Mouse (Mus musculus) kidney, postnatal 10 days (tissue): ENCODE data around the gene Mlx.

Experiments used
- DNase-seq: peaks from one replicate; pipeline ENCODE4 v3.0.0; 2021; ENCODE audit warnings: mixed read lengths

The Mlx gene

DNA sequence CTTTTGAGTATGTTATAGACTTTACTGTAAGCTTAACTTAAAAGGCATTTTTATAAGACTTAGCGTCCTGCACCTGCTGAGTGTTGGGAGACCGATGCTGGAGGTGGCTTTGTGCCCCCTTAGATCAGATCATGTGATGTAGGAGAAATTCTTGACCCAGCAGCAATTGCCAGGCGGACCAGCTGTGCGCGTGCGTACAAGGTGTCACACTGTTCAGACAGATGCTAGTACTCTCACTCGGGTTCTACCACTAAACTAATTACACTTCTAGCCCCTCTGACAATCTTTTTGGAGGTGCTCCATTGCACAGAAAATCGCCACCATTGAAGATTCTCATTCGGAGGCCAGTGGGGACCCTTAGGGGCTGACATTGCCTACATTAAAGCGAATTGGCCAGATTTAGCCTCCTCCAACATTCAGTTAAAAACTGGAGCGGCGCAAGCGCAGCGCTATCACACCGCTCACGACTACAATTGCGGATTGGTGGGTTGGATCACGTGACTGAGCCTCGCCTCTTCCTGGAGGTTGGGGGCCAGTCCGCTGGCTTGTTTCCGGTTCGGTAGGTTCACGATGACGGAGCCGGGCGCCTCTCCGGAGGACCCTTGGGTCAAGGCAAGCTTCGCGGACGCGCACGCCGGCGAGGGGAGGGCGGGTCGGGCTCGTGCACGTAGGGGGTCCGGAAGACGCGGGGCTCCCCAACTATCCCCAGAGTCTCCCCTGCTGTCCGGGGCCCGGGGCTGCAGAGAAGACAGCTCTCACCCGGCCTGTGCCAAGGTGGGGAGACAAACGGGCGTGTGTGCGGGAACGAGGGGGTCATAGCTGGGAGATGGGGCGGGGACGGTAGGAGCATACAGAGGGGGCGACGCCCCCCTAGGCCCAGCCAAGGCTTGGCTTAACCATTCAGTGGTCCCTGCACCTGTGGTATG, at the start of gene Mlx:
Gene Mlx, plus strand, starts transcription at position 522 of the 926 bp plus-strand sequence.
- peak; percentile 95 for DNase-seq

DNA sequence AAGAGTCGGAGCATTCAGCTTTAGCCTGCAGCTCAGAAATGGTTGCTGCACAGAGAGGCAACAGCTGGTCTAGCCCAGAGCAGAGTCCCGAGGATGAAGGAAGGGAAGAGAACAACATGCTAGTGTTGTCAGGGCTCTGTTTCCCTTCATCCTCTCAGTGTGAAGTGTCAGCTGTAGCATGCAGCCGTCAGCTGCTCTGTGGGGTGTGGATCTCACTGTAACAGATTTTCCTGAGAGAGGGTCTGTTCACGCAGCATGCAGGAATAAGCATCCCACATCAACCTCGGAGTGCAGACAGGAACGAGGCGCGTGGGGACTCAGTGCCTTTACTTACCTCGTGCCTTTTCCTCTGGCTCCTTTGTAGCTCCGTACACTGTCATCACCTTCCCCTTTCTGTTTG, 49.3 kb upstream of the Mlx start:
- DNase-seq: no peak

DNA sequence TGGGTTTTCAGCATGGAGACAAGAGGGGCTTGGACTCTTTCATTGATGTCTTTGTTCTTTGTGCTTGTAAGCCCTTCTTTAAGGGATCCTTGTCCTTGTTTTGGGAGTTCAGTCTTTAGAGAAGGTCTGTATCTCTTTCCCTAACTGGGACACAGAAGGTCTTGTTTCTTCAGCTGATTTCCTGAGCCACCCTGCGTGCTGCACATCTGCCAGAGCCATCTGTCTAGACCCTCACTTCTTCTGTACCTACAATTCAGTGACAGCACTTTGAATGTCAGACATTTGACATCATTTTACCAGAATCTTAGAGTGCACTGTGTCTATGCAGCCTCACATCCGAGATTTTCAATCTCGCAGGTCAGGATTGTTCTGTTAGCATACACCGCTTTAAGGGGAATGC, 41.3 kb upstream of the Mlx start:
- no peak for DNase-seq

DNA sequence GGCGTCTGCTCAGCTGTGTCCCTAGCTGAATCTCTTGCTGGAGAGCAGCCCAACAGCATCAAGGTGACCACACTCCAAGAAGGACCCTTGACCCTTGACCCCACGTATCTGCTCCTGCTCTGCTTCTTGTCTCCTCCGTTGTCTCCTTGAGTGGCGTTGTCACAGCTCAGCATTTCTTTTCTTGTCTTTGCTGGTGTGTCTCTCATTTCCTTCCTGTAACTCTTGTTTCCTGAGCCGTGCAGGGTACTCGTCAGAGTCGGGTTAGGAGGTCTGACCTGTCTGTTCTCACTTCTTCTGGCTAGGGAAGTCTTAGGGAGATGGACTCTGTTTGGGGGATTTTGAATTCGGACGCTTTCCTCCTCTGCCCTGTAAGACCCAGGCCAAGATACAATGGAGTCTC, 40.6 kb upstream of the Mlx start:
- DNase-seq: no peak

DNA sequence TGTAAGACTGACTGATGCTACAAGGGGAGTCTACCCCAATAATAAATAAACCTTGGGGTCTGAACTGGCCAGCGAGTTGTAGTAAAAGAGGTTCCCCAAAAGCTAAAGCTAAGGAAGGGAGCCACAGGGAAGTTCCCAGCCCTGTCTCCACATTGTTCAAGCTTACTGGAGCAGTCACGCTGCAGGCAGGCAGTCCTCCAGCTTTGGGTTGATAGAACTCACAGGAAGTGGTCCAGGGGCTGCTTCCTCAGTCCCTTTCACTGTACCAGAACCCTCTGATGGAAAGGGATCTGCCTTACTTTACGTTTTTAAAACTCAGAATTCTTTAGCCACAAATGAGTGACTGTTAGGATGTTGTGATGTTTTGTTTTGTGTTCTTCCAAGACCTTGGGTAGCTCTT, 39.6 kb upstream of the Mlx start:
- no peak for DNase-seq

DNA sequence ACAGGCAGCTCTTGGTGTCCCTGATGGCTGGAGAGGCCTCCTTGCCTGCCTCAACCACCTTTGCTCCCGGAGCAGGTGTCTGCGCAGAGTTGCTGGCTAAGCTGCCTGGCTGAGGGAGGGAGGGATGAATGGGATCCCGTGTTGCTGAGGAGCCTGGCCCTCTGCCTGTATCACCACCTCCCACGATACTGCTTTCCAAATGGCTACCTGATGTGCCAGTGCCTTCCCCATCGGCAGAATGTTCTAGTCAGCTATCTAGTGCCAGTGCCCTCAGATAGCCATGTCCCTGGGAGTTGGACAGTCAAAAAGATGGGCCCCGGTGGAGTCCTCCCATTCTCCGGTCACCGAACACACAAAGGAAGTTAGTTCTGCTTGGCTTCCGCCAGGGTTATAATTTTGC, 36.7 kb upstream of the Mlx start:
- DNase-seq: no peak

DNA sequence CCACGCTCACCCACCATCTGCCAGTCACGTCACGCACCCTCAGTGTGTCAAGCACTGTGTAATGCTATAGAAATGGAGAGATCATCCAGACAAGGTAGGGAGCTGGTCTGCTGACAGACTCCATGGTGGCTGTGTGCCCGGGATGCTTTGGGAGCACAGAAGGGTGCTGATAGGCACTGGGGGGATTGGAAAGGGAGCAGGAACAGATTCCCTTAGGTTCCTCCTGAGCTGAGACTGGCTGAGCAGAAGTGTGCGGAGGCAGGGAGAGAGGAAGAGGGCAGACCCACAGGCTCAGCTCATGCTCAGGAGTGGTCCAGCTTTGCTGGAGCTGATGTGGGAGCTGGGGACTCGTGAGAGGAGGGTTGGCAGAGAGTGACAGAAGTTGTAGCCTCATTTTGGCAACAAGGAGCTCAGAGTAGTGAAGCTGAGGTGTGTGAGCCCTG, 36.0 kb upstream of the Mlx start:
- DNase-seq: no peak

DNA sequence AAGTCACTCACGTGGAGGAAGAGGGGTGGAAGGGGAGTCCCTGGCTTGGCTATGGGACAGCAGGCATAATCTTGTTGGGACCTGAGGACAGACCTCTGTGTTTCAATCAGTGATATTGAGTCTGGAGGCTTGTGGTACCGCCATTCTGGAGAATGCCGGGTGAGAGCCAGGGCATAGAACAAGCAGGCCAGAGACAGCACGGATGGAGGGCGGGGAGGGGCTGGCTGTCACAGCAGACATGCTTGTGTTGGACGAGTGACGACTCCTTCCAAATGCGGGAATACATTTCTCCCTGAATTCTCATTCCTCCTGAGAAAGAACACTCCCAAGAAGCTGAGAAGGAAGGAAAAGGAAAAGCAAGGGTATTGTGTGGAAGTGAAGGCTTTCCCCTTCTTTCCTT, 35.5 kb upstream of the Mlx start:
- DNase-seq: no peak

DNA sequence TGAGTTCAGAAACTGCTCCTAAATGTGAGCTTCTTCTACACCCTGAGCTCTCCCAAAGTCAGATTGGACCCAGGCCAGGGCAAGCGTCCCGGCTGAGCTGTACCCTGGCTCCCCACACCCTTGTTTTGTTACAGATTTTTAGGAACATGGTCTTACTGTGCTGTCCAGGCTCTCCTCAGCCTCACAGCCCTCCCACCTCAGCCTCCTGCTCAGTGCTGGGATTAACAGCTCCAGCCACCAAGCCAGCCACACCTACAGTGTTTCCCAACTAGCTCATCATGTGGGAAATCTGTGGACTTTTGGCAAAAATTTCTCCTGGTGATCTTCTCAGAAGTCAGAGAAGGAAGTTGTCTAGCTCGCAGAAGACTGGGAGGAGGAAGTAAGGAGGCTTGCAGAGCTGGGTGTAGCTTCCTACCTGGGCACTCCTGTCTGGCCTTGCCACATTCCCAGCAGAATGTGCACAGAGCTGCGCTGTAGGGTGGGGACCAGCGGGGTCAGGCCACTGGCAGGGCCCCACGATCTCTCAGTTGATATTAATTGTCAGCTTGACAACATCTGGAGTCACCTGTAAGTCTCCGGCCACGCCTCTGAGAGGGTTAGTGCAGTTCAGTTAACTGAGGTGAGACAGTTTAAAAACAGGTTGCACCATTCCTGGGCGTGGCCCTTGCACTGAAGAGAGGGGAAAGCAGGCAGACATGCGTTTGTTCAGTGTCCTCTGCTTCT, 34.2 kb upstream of the Mlx start:
- no peak for DNase-seq

DNA sequence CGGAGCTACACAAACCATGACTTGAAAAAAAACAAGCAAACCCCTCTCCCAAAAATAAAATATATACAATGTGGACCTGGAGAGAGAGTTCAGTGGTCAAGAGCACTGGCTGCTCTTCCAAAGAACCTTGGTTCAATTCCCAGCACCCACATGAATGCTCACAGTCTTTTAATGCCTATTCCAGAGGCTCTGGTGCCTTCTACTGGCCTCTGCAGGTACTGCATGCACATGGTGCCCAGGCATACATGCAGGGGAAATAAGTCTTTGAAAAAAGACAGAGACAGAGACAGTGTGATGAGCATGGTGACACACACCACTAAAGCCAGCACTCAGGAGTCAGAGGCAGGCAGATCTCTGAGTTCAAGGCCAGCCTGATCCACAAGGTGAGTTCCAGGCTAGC, 33.1 kb upstream of the Mlx start:
- no peak for DNase-seq

DNA sequence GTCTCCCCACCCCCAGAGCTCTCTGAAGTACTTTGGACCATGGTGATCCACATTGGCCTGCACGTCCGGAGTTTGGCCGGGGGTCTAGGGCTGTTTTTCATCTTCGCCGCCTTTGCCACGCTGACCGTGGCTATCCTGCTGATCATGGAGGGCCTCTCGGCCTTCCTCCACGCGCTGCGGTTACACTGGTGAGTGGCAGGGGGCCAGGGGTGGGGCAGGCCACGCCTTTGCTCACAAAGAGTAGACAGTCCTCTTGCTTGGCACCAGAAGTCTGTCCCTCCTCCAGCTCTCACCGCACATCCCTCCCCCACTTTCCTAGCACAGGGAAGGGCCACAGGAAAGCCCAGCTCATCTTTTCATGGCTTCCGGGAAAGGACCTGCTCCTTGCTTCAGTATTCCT, 31.7 kb upstream of the Mlx start:
- DNase-seq: no peak

DNA sequence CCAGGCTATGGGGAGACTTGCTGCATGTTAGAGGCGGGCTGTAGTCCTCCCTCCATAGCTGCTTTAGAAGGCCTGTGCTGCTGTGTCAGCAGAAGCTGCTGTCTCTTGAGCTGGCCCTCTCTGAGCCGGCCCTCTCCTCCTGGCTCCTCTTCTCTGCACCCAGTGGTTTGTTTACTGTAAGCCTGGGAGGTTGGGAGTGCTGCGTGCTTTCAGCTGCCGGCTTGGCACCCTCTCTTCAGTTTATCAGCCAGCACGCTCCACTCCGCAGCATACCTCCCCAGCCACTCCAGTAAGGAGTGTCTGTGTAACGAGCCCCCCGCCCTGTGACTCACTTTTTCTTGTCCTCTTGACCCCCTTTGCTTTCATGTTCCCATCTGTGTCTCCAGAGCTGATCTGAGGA, 30.2 kb upstream of the Mlx start:
- peak; percentile 62 for DNase-seq

DNA sequence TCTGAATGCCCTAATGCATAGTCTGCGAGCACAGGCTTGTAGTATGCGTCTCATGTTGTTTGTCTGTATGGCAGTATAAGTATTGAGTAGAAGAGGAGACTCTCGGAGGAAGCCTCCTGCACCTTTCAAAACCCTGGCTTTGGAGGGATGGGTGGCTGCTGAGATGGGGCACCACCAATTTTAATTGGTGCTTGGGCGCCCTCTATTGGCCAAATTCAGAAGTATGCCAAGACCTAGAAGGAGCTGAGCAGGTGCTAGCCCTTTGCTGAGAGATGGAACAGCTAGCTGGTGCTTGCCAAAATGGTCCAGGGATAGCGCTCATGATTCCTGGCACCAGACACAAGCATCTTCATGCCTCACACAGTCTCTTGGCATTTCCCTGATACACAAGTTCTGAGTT, 29.2 kb upstream of the Mlx start:
- DNase-seq: peak; percentile 92

DNA sequence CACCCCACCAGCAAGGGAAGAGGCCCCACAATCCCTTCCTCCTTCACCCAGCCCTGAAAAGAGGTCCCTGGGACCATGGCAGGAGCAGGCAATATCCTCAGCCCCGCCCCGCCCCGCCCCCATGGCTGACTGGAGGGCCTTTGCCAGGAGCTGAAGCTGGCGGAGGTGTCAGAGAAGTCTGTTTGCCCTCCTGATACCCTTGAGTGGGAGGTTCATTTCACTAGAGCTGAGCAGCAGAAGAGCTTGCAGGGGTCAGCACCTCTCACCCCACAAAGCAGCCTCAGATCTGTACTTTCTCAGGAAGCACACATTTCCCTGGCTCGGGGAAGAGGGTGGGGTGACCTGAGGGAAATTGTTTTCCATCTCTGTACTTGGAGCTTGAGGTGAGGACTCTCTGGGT, 28.4 kb upstream of the Mlx start:
- DNase-seq: peak; percentile 30

DNA sequence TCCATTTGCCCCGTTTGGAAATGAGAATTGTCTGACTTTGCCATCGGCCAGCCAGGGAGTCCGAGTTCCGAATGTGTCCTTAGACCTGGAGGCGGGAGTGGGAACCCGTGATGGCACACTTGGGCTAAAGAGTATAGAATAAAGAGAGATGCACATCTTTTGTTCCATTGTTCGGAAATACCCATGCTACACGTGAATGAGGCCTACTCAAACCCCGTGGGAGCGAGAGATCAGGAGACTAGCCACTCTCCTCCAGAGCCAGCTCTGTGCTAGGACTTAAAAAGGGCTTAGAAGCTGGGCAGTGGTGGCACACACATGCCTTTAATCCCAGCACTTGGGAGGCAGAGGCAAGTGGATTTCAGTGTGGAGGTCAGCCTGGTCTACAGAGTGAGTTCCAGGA, 27.6 kb upstream of the Mlx start:
- DNase-seq: no peak

DNA sequence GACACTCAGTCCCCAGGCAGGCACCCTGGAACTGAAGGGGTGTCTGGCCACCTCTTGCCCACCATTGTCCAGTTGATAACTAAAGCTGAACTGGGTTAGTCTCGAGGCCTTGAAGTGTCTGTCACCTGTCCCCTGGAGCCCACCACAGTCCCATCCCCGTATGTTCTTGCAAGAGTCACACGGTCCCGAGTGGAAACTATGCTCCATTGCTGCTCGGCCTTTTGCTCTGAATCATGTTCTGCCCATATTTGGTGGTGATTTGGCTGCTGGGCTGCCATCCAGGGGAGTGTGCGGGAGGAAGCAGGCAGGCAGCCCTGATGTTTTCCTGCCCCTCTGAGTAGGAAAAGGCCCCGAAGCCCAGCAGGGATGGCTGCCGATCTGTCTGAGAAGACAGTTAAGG, 27.0 kb upstream of the Mlx start:
- DNase-seq: peak; percentile 84

DNA sequence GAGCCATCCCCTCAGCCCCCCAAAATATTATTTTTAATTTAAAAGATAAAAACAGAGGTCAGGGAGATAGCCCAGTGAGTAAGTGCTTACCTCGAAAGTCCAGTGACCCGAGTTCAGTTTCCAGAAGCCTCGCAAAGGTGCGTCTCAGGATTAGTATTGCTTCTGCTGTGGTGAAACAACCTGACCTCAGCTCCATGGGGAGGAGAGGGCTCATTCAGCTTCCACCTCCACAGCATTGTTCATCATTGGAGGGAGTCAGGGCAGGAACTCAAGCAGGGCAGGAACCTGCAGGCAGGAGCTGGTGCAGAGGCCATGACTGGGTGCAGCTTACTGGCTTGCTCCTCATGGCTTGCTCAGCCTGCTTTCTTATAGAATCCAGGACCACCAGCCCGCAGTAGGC, 26.0 kb upstream of the Mlx start:
- DNase-seq: no peak

DNA sequence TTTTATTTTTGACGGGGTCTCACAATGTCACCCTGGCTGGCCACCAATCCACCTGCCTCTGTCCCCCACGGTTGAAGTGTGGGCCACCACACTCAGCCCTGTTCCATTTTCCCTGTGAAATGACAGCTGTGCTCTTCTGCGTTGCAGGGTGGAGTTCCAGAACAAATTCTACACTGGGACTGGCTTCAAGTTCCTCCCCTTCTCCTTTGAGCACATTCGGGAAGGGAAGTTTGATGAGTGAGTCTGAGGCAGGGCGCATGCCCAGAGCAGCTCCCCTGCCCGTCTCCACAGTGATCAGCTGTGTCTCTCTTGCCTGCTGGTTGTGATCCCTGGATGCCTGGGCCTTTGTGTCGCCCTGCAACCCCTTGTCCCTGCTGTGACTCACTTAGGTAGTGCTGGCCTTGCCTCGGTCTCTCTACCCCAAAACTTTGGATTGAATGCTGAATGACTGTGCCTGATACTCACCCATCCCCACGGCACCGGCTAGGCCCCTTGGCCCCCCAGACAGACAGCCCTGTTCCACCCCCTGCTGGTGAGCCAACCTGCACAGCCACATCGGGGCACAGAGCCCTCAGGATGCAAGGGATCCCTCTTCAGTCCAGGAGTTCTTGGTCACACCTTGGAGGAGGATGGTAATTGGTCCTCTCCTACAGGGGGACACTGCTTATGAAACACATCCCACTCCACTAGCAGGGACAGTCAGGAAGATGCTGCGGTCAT, 24.8 kb upstream of the Mlx start:
- DNase-seq: peak; percentile 54

DNA sequence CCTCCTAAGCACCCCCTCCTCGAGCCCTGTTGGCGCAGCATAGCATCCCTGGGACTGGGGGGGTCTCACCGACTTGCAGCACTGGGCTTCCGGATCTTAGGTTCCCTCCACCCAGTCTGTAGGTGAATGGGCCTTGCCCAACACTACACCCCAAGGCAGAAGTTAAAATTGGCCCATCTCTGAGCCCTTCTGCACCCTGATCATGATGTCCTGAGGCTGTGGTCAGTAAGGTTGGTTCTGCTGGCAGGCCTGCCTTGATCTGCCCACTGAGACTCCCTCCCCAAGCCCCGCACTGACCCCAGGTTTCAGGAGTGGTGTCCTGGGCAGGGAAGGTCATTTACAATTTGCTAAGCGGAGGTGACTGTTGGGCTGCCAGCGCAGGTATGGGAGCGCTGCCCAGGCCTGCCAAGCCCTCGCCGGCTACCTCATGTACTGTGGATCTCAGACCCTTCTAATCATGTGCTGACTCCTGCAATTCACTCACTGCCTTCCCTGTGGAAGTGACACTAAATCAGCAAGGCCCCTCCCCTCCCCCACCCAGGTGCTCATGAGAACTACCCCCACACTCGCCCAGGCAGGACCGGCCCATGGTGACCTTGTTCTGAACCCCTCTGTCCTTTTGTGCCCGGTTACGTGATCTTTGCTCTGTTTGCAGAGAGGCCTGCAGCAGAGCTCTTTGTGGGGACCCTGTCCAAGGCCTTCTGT, 24.0 kb upstream of the Mlx start:
- DNase-seq: peak; percentile 52

DNA sequence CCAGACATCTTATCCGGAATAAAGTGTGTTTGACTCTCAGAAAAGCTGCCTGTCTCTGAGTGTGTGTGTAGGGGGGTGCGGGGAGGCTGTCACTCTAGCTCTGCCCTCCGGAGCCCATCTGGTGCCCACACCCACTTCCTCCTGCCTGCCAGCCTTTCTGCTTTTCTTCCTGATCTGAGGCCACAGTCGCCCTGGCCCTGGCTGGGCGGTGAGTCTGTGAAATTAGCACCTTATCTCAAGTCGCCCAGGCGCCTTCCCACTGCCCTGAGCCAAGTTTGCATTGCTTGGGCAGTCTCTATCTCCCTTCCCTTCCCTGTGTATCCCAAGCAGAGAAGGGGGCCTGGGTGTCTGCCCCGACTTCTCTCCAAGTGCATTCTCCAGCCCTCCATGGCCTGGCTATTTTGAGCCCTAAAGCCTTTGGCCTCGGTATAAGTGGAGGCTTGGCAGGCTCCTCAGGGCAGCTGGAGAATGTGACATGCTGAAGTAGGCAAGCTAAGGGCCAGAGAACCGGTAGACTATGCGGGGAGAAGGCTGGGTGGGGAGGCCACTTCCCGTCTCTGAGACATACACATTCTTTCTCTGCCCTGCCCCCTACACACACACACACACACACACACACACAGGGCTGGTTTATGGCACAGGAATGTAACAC, 23.3 kb upstream of the Mlx start:
- DNase-seq: peak; percentile 74

DNA sequence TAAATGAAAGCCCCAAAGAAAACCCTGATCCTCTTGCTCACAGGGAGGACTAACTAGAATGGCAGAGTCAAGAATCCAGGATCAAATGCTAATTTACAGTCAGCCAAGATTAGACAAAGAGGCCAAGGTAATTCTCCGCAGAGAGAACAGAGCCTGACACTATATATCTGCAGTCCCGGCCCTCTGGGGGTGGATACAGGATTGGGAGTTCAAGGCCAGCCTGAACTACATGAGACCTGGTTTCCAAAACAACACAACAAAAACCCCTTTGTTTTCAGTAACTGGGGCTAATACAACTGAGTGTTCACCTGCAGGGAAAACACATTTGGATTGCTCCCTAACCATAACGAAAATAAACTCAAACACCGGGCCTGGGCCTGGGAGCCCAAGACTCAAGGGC, 22.6 kb upstream of the Mlx start:
- no peak for DNase-seq

DNA sequence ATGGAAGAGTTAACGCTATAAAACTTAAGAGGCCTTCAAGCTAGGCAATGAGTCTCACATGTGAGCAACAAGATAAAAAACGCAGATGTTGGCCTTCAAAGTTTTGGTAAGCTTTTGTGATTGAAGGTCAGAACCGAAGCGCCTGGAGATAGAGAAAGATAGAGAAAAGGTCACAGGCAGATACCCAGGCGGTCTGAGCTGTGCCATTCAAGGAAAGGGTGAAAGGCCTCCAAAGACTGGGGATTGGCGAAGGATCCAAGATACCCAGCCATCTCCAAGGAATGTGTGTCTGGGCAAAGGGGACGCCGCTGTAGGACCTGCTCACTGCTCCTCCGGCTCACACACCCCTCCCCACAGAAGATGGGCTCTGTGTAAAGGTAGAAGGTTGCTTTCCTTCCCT, 22.1 kb upstream of the Mlx start:
- no peak for DNase-seq
